Comparison of ENCODE assay signal across 15 mouse cellular contexts in the genomic region with DNA sequence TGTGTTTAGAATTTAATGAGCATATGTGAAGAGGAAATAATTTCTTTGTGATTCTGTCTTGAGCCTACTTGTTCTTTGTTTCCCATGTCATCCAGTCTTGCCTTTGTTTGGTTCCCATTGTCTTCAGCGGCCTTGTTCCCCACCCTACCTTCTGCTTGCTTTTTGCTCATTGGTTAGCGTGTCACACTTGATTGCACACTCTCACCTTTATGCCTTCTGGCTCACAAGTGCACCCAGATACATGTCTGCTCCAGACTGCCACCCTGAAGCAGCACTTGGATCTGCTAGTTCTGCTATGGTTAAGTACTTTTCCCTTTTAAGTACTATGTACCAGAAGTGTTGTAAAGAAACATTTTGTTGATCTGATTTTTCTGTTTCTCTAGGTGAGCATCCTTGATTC.
"Had no signal": no experiment of that assay in that cellular context is flagged by ENCODE, and none has a peak within 500 bp of the region (broad histone marks: within the 10 kb centered on the region; RNA-seq: fewer than 3 reads in every experiment).

No protein-coding gene starts in this region.

- H3K4me3 ChIP-seq: left cerebral cortex, adult 2 months; limb, embryonic 10.5 days; liver, embryonic 15.5 days; megakaryocyte, embryonic 14.5 days had no signal

- H3K4me1 ChIP-seq: limb, embryonic 10.5 days; liver, embryonic 15.5 days had no signal

- ATAC-seq: midbrain, embryonic 16.5 days had no signal

- H3K9me3 ChIP-seq: limb, embryonic 10.5 days; liver, embryonic 15.5 days; megakaryocyte, embryonic 14.5 days had no signal

- H3K4me2 ChIP-seq: liver, embryonic 11.5 days; liver, embryonic 15.5 days; midbrain, embryonic 11.5 days had no signal

- DNase-seq: kidney, postnatal 10 days; lung, adult 2 months; lung, postnatal 10 days; lung, postnatal 4 days; right cerebral cortex, postnatal 4 days; spleen, adult 18-20 months; thymus, adult 18-20 months; thymus, postnatal 14 days had no signal

- H3K27me3 ChIP-seq: liver, embryonic 15.5 days; megakaryocyte, embryonic 14.5 days had no signal

- H3K27ac ChIP-seq: left cerebral cortex, adult 2 months; limb, embryonic 10.5 days; liver, embryonic 15.5 days had no signal

- H3K9ac ChIP-seq: liver, embryonic 15.5 days had no signal
